Mouse (Mus musculus): ENCODE measurements around the gene Cggbp1.
"Not testable (repeated sequence)": the region's sequence is repeated elsewhere in the genome, so short reads cannot be mapped to it uniquely, and the experiment has no call there.

Cggbp1 gene

GRCm38 (mm10) chr16:64851563-64852362 lies at the start of gene Cggbp1, which contains the start of gene Zfp654:
Gene Cggbp1, plus strand, starts transcription at chr16:64851996.
Gene Zfp654, minus strand, starts transcription at chr16:64851652.
- peak; percentile 100 for DNase-seq (ENCODE audit: low spot score)

GRCm38 (mm10) chr16:64803041-64803440 lies 48.8 kb upstream of the Cggbp1 start:
- no peak for DNase-seq (ENCODE audit: low spot score)

GRCm38 (mm10) chr16:64817094-64817765 lies 34.6 kb upstream of the Cggbp1 start:
- DNase-seq (ENCODE audit: low spot score): no peak

GRCm38 (mm10) chr16:64823890-64824289 lies 27.9 kb upstream of the Cggbp1 start:
- DNase-seq (ENCODE audit: low spot score): no peak

- no peak for DNase-seq (ENCODE audit: low spot score)
Observed at GRCm38 (mm10) chr16:64824474-64824873, 27.3 kb upstream of the Cggbp1 start.

- DNase-seq (ENCODE audit: low spot score): peak; percentile 18
Observed at GRCm38 (mm10) chr16:64830291-64830690, 21.5 kb upstream of the Cggbp1 start.

GRCm38 (mm10) chr16:64835996-64836545 lies 15.7 kb upstream of the Cggbp1 start:
- DNase-seq (ENCODE audit: low spot score): no peak

GRCm38 (mm10) chr16:64836709-64837108 lies 15.1 kb upstream of the Cggbp1 start:
- no peak for DNase-seq (ENCODE audit: low spot score)

- no peak for DNase-seq (ENCODE audit: low spot score)
Observed at GRCm38 (mm10) chr16:64841481-64842373, 10.1 kb upstream of the Cggbp1 start.

- no peak for DNase-seq (ENCODE audit: low spot score)
Observed at GRCm38 (mm10) chr16:64842374-64842729, 9.4 kb upstream of the Cggbp1 start.

GRCm38 (mm10) chr16:64845947-64846346 lies 5.8 kb upstream of the Cggbp1 start:
- no peak for DNase-seq (ENCODE audit: low spot score)

GRCm38 (mm10) chr16:64850287-64851084 lies 1.3 kb upstream of the Cggbp1 start:
- DNase-seq (ENCODE audit: low spot score): no peak

GRCm38 (mm10) chr16:64851085-64851562 lies 672 bp upstream of the Cggbp1 start:
- DNase-seq (ENCODE audit: low spot score): no peak

GRCm38 (mm10) chr16:64852441-64852871 lies 660 bp downstream of the Cggbp1 start:
- DNase-seq (ENCODE audit: low spot score): peak; percentile 35

- DNase-seq (ENCODE audit: low spot score): no peak
Observed at GRCm38 (mm10) chr16:64852891-64853290, 1.1 kb downstream of the Cggbp1 start.

- no peak for DNase-seq (ENCODE audit: low spot score)
Observed at GRCm38 (mm10) chr16:64856946-64857345, 5.2 kb downstream of the Cggbp1 start.

- not testable (repeated sequence) for DNase-seq (ENCODE audit: low spot score)
Observed at GRCm38 (mm10) chr16:64865841-64866240, 14.0 kb downstream of the Cggbp1 start.

- DNase-seq (ENCODE audit: low spot score): no peak
Observed at GRCm38 (mm10) chr16:64868613-64869012, 16.8 kb downstream of the Cggbp1 start.

GRCm38 (mm10) chr16:64869621-64870020 lies 17.8 kb downstream of the Cggbp1 start:
- no peak for DNase-seq (ENCODE audit: low spot score)

- DNase-seq (ENCODE audit: low spot score): peak; percentile 33
Observed at GRCm38 (mm10) chr16:64872296-64872695, 20.5 kb downstream of the Cggbp1 start.

GRCm38 (mm10) chr16:64872841-64873240 lies 21.0 kb downstream of the Cggbp1 start:
- no peak for DNase-seq (ENCODE audit: low spot score)
